Mouse (Mus musculus): ENCODE results near the gene 1700020D05Rik. TPM values are rescaled to one million over a fixed set of nuclear protein-coding genes. Genes with fewer than 3 reads are reported as not detected.

The 1700020D05Rik gene
- polyA plus RNA-seq, 2 experiments = 3.1 TPM; not detected in 1

- no peak for TF ChIP-seq POLR2A (IDR thresholded peaks at IDR 0.05; ENCODE audit: borderline replicate concordance, extremely low read depth, insufficient read depth, insufficient read length)
- Histone ChIP-seq H3K9me3 (ENCODE audit: control insufficient read depth, low read length) (no peaks in the 10 kb centered on the region), H3K4me3 (replicated peaks; ENCODE audit: low read length) (peak overlapping the region; percentile 70), H3K27me3 (ENCODE audit: control insufficient read depth, insufficient read depth, low read length) (no peaks in the 10 kb centered on the region), H3K27ac (replicated peaks; ENCODE audit: low read depth, low read length) (peak overlapping the region; percentile 90), H3K4me2 (replicated peaks; ENCODE audit: low read depth, low read length, severe bottlenecking) (peak overlapping the region; percentile 85), H3K9ac (ENCODE audit: low read depth, low read length, severe bottlenecking) (peak overlapping the region; percentile 84), H3K4me1 (ENCODE audit: control insufficient read depth, insufficient read depth, low read length) (peaks cover 16% of the 10 kb centered on the region), H3K36me3 (ENCODE audit: control insufficient read depth, insufficient read depth, low read length) (peaks cover 27% of the 10 kb centered on the region)
- WGBS = 1% methylated on average over 32 of the region's 68 CpGs
- ATAC-seq (ENCODE audit: low FRiP score, low read depth) (peak; percentile 69), DNase-seq (ENCODE audit: low spot score) (peak; percentile 30)
Observed at GRCm38 (mm10) chr19:5474281-5475068, 29.1 kb downstream of the 1700020D05Rik start.

GRCm38 (mm10) chr19:5473720-5474119 lies 29.9 kb downstream of the 1700020D05Rik start, which contains the start of gene Efemp2:
TSS of gene Efemp2 (plus strand) at chr19:5473954.
- H3K9ac ChIP-seq (ENCODE audit: low read depth, low read length, severe bottlenecking) = peak within 1 kb of the TSS; percentile 84
- peak within 1 kb of the TSS; percentile 90 for H3K27ac ChIP-seq (replicated peaks; ENCODE audit: low read depth, low read length)
- H3K4me1 ChIP-seq (ENCODE audit: control insufficient read depth, insufficient read depth, low read length) = peaks cover 16% of the 10 kb centered on the region
- WGBS = 4% methylated on average over 22 of the region's 22 CpGs
- ATAC-seq (ENCODE audit: low FRiP score, low read depth) = peak; percentile 36; the same call in 1 of the 2 replicates
- H3K36me3 ChIP-seq (ENCODE audit: control insufficient read depth, insufficient read depth, low read length) = peaks cover 19% of the 10 kb centered on the region
- TF ChIP-seq POLR2A (IDR thresholded peaks at IDR 0.05; ENCODE audit: borderline replicate concordance, extremely low read depth, insufficient read depth, insufficient read length) = no peak
- peak within 1 kb of the TSS; percentile 70 for H3K4me3 ChIP-seq (replicated peaks; ENCODE audit: low read length)
- no peaks in the 10 kb centered on the region for H3K27me3 ChIP-seq (ENCODE audit: control insufficient read depth, insufficient read depth, low read length)
- H3K4me2 ChIP-seq (replicated peaks; ENCODE audit: low read depth, low read length, severe bottlenecking) = peak within 1 kb of the TSS; percentile 85
- H3K9me3 ChIP-seq (ENCODE audit: control insufficient read depth, low read length) = no peaks in the 10 kb centered on the region
- peak; percentile 87 for DNase-seq (ENCODE audit: low spot score)

GRCm38 (mm10) chr19:5472857-5473256 lies 30.7 kb downstream of the 1700020D05Rik start:
- Histone ChIP-seq H3K27me3 (ENCODE audit: control insufficient read depth, insufficient read depth, low read length) (no peaks in the 10 kb centered on the region), H3K27ac (replicated peaks; ENCODE audit: low read depth, low read length) (no peak overlapping the region), H3K4me3 (replicated peaks; ENCODE audit: low read length) (no peak overlapping the region), H3K4me1 (ENCODE audit: control insufficient read depth, insufficient read depth, low read length) (peaks cover 16% of the 10 kb centered on the region), H3K9me3 (ENCODE audit: control insufficient read depth, low read length) (no peaks in the 10 kb centered on the region), H3K9ac (ENCODE audit: low read depth, low read length, severe bottlenecking) (no peak overlapping the region), H3K4me2 (replicated peaks; ENCODE audit: low read depth, low read length, severe bottlenecking) (no peak overlapping the region), H3K36me3 (ENCODE audit: control insufficient read depth, insufficient read depth, low read length) (peaks cover 18% of the 10 kb centered on the region)
- no peak for TF ChIP-seq POLR2A (IDR thresholded peaks at IDR 0.05; ENCODE audit: borderline replicate concordance, extremely low read depth, insufficient read depth, insufficient read length)
- DNase-seq (ENCODE audit: low spot score) (no peak), ATAC-seq (ENCODE audit: low FRiP score, low read depth) (no peak)
- 69% methylated on average over 3 of the region's 3 CpGs for WGBS

GRCm38 (mm10) chr19:5471846-5472245 lies 31.7 kb downstream of the 1700020D05Rik start:
- ATAC-seq (ENCODE audit: low FRiP score, low read depth) = no peak
- Histone ChIP-seq H3K4me1 (ENCODE audit: control insufficient read depth, insufficient read depth, low read length) (peaks cover 16% of the 10 kb centered on the region), H3K27me3 (ENCODE audit: control insufficient read depth, insufficient read depth, low read length) (no peaks in the 10 kb centered on the region), H3K4me3 (replicated peaks; ENCODE audit: low read length) (no peak overlapping the region), H3K36me3 (ENCODE audit: control insufficient read depth, insufficient read depth, low read length) (peaks cover 18% of the 10 kb centered on the region), H3K27ac (replicated peaks; ENCODE audit: low read depth, low read length) (no peak overlapping the region), H3K9me3 (ENCODE audit: control insufficient read depth, low read length) (no peaks in the 10 kb centered on the region), H3K4me2 (replicated peaks; ENCODE audit: low read depth, low read length, severe bottlenecking) (no peak overlapping the region), H3K9ac (ENCODE audit: low read depth, low read length, severe bottlenecking) (no peak overlapping the region)
- DNase-seq (ENCODE audit: low spot score) = no peak
- no peak for TF ChIP-seq POLR2A (IDR thresholded peaks at IDR 0.05; ENCODE audit: borderline replicate concordance, extremely low read depth, insufficient read depth, insufficient read length)
- 44% methylated on average over 5 of the region's 5 CpGs for WGBS

GRCm38 (mm10) chr19:5468374-5468773 lies 35.2 kb downstream of the 1700020D05Rik start, which contains the start of gene Ctsw:
TSS of gene Ctsw (minus strand) at chr19:5468507.
- Histone ChIP-seq H3K9me3 (ENCODE audit: control insufficient read depth, low read length) (no peaks in the 10 kb centered on the region), H3K4me3 (replicated peaks; ENCODE audit: low read length) (no peak within 1 kb of the TSS), H3K27ac (replicated peaks; ENCODE audit: low read depth, low read length) (no peak within 1 kb of the TSS), H3K4me2 (replicated peaks; ENCODE audit: low read depth, low read length, severe bottlenecking) (no peak within 1 kb of the TSS), H3K9ac (ENCODE audit: low read depth, low read length, severe bottlenecking) (no peak within 1 kb of the TSS), H3K36me3 (ENCODE audit: control insufficient read depth, insufficient read depth, low read length) (peaks cover 49% of the 10 kb centered on the region), H3K27me3 (ENCODE audit: control insufficient read depth, insufficient read depth, low read length) (no peaks in the 10 kb centered on the region), H3K4me1 (ENCODE audit: control insufficient read depth, insufficient read depth, low read length) (no peaks in the 10 kb centered on the region; the same call in 1 of the 2 replicates)
- 53% methylated on average over 5 of the region's 5 CpGs for WGBS
- no peak for ATAC-seq (ENCODE audit: low FRiP score, low read depth)
- DNase-seq (ENCODE audit: low spot score) = no peak
- TF ChIP-seq POLR2A (IDR thresholded peaks at IDR 0.05; ENCODE audit: borderline replicate concordance, extremely low read depth, insufficient read depth, insufficient read length) = no peak
